Mouse (Mus musculus) cerebellum, adult 8-10 months (tissue): Measurements from ENCODE around the gene Igfbp1.

Experiments used
- DNase-seq: peaks from one replicate; pipeline ENCODE4 v3.0.0; 2022

Igfbp1 gene

GRCm38 (mm10) chr11:7234981-7235609, 37.5 kb downstream of the Igfbp1 start:
- no peak for DNase-seq

GRCm38 (mm10) chr11:7236751-7237150, 39.2 kb downstream of the Igfbp1 start:
- DNase-seq = no peak

GRCm38 (mm10) chr11:7237712-7238111, 40.1 kb downstream of the Igfbp1 start:
- DNase-seq = no peak

- DNase-seq = no peak
Observed at GRCm38 (mm10) chr11:7238546-7238945, 41.0 kb downstream of the Igfbp1 start.

- DNase-seq = no peak
Observed at GRCm38 (mm10) chr11:7239041-7239740, 41.6 kb downstream of the Igfbp1 start.

GRCm38 (mm10) chr11:7244782-7245181, 47.2 kb downstream of the Igfbp1 start:
- DNase-seq = no peak

- no peak for DNase-seq
Observed at GRCm38 (mm10) chr11:7250415-7250814, 52.8 kb downstream of the Igfbp1 start.

- no peak for DNase-seq
Observed at GRCm38 (mm10) chr11:7250870-7251269, 53.3 kb downstream of the Igfbp1 start.
